Mouse (Mus musculus) lung, postnatal 0 days (tissue): ENCODE data around the gene Exoc5.

ENCODE experiments used
- CTCF ChIP-seq: IDR thresholded peaks from 2 replicates; pipeline ENCODE4 v1.5.1; 2016; ENCODE audit warnings: antibody characterized with exemption, mild to moderate bottlenecking
- EP300 ChIP-seq: IDR thresholded peaks from 2 replicates; pipeline ENCODE4 v1.6.1; 2016; ENCODE audit warnings: antibody characterized with exemption, mild to moderate bottlenecking, control low read depth

GRCm38 (mm10) chr14:49074361-49074760 is 7.9 kb upstream of the Exoc5 start:
- TF ChIP-seq EP300, result no peak
- no peak for TF ChIP-seq CTCF
